Mouse (Mus musculus) right cerebral cortex, postnatal 25 days (tissue): Measurements from ENCODE around the gene Pcnt.

Experiments used
- DNase-seq: peaks from one replicate; pipeline ENCODE4 v3.0.0; 2022

Pcnt gene

GRCm38 (mm10) chr10:76442178-76443088, at the start of gene Pcnt:
Pcnt (minus strand) TSS chr10:76442786.
- peak; percentile 96 for DNase-seq

GRCm38 (mm10) chr10:76489205-76489604, 46.6 kb upstream of the Pcnt start:
- DNase-seq = no peak

- DNase-seq = no peak
Measured at GRCm38 (mm10) chr10:76488265-76488664, 45.7 kb upstream of the Pcnt start.

GRCm38 (mm10) chr10:76486302-76486701, 43.7 kb upstream of the Pcnt start:
- DNase-seq = no peak

- DNase-seq = no peak
Measured at GRCm38 (mm10) chr10:76481480-76481879, 38.9 kb upstream of the Pcnt start.

- DNase-seq = no peak
Measured at GRCm38 (mm10) chr10:76480851-76481250, 38.3 kb upstream of the Pcnt start.

- DNase-seq = no peak
Measured at GRCm38 (mm10) chr10:76473759-76474158, 31.2 kb upstream of the Pcnt start.

GRCm38 (mm10) chr10:76468203-76469162, 25.9 kb upstream of the Pcnt start, which contains the start of the genes Mcm3ap and Ybey:
Mcm3ap (plus strand) TSS chr10:76468927.
Ybey (minus strand) TSS chr10:76469114.
- DNase-seq = peak; percentile 88

- no peak for DNase-seq
Measured at GRCm38 (mm10) chr10:76462721-76463120, 20.1 kb upstream of the Pcnt start.

GRCm38 (mm10) chr10:76462312-76462711, 19.7 kb upstream of the Pcnt start:
- peak; percentile 9 for DNase-seq

- DNase-seq = no peak
Measured at GRCm38 (mm10) chr10:76461255-76461654, 18.7 kb upstream of the Pcnt start.

- peak; percentile 24 for DNase-seq
Measured at GRCm38 (mm10) chr10:76455289-76455688, 12.7 kb upstream of the Pcnt start.

- no peak for DNase-seq
Measured at GRCm38 (mm10) chr10:76448851-76449250, 6.3 kb upstream of the Pcnt start, which contains the start of gene 2610028H24Rik. 2610028H24Rik (plus strand) TSS chr10:76449081.

- peak; percentile 13 for DNase-seq
Measured at GRCm38 (mm10) chr10:76447406-76448229, 5.0 kb upstream of the Pcnt start.

- no peak for DNase-seq
Measured at GRCm38 (mm10) chr10:76445996-76446681, 3.6 kb upstream of the Pcnt start.

GRCm38 (mm10) chr10:76440281-76440680, 2.3 kb downstream of the Pcnt start, which contains the start of gene AC141477.1:
AC141477.1 (minus strand) TSS chr10:76440444.
- no peak for DNase-seq

- DNase-seq = no peak
Measured at GRCm38 (mm10) chr10:76439107-76439890, 3.3 kb downstream of the Pcnt start.

GRCm38 (mm10) chr10:76433925-76434324, 8.7 kb downstream of the Pcnt start:
- DNase-seq = no peak

- DNase-seq = no peak
Measured at GRCm38 (mm10) chr10:76425674-76426073, 16.9 kb downstream of the Pcnt start.

- DNase-seq = peak; percentile 57
Measured at GRCm38 (mm10) chr10:76416811-76417210, 25.8 kb downstream of the Pcnt start.

GRCm38 (mm10) chr10:76408520-76408919, 34.1 kb downstream of the Pcnt start:
- no peak for DNase-seq
